Mouse (Mus musculus) small intestine, adult 2 months (tissue): ENCODE measurements at regions not wholly inside any gene's neighbourhood (a gene's known extent, or its start where the extent isn't known, plus 50 kb on each side); places are given as distances from the start of the nearest gene placed in this dataset.

Experiments used
- CTCF ChIP-seq: fragments of 200-500 bp; IDR thresholded peaks from 2 replicates; pipeline ENCODE4 v1.5.1; 2012; ENCODE audit warnings: low read depth, mild to moderate bottlenecking, control low read depth, inconsistent platforms, low read length, moderate library complexity, mixed read lengths; ENCODE audit not compliant: insufficient replicate concordance, insufficient read length; ENCODE audit errors: extremely low read depth
- POLR2A ChIP-seq: fragments of 200-500 bp; IDR thresholded peaks from 2 replicates; pipeline ENCODE4 v1.6.1; 2012; ENCODE audit warnings: low read depth, mild to moderate bottlenecking, control low read depth, inconsistent platforms, low read length, moderate library complexity

DNA sequence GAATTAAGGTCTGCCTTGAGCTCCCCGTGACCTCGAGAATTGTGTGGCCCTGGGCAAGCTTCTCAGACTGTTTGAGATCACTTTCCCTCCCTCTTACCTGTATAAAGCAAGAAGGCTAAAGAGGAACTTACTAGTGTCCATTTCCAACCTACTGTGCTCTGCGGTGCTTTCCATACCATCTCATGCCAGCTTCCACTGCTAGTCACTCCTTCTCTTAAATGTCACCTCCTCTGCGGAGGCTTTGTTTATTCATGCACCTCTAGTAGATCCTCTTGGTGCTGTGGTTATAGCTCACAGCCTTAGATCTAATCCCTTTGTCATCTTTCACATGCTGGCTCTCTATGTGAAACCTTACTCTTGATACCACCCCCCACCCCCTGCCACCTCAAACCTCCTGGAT is 2310.3 kb upstream of the Lrrc6 start:
- TF ChIP-seq CTCF: no peak
- no peak for TF ChIP-seq POLR2A
